Mouse (Mus musculus): ENCODE results near the gene Gcm2. TPM values are rescaled to one million over a fixed set of nuclear protein-coding genes. Genes with fewer than 3 reads are reported as not detected.

Gene Gcm2
- not detected for total RNA-seq (2021)
- long read RNA-seq, experiment 1, result 0 reads
- long read RNA-seq, experiment 2, result 0 reads

GRCm38 (mm10) chr13:41110935-41111334 lies at the start of gene Gcm2:
Gcm2 (minus strand) TSS chr13:41111035.
- no peak for DNase-seq (ENCODE audit: low spot score in 2 of 2)

- DNase-seq (ENCODE audit: low spot score in 2 of 2), result no peak
These were observed 47.6 kb upstream of the Gcm2 start for GRCm38 (mm10) chr13:41158426-41158825.

GRCm38 (mm10) chr13:41153146-41153545 lies 42.3 kb upstream of the Gcm2 start:
- no peak for DNase-seq (ENCODE audit: low spot score in 2 of 2)

DNA sequence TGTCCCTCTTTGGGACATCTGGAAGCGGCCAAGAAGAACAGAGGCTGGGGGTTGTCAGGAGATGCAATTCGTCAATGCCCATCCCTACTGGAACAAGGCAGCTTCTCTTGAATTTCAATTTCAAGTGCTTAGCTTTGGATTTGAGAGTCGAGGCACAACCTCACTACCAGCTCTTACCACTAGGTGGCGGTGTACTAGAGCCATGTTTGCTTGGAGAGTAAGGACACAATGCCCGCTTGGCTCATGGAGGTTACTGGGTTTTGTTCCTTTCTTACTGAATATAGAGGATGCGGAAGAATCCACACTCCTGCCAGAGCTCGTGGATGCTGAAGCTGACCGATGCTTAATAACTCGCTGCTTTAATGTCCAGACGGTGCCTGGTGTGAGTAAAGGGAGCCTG lies 35.4 kb upstream of the Gcm2 start:
- peak; percentile 49 to 67 for DNase-seq (ENCODE audit: low spot score in 2 of 2)

DNA sequence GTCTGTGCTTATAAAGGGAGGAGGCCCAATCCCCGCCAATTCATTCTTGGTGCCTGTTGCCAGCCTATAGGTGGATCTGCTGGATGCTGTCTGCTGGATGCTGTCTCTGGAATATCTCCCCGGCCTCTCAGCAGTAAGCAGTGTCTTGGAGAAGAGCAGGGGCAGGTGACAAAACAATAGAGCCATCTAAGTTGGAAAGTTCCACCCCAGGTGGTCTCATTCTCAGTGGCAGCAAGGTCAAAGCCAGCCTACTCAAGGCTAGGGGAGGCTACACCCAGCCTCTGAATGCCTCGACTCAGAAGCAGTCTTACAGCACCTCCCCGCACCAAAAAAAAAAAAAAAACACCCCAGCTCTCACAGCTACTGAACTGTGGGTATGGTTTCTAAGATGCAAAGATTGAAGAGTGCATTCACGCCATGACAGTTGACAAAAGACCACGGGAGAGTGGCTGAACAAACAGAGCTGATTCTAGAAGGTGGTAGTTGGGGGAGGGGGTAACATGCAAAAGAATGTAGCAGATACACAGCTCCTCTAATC lies 34.7 kb upstream of the Gcm2 start:
- DNase-seq (ENCODE audit: low spot score in 2 of 2), result no peak

DNA sequence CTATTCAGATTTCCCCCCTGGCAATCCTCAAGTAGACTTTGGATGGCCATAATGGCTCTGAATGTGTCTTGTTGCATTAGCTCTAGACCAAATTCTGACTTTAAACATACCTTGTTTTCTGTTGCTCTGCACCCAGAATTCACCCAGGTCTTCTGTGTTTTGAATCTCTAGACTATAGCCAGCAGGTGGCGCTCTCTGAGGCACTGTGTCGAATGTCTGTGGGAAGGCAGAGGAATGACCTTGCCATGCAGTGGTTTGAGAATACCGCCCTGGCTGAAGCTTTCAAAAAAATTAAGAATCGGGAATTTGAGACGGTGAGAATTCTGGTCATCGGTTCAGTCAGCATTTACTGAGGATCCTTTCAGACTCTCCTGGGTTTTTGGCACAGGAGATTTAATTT lies 24.1 kb upstream of the Gcm2 start:
- peak; percentile 62 to 66 for DNase-seq (ENCODE audit: low spot score in 2 of 2)

GRCm38 (mm10) chr13:41129061-41129460 lies 18.2 kb upstream of the Gcm2 start:
- DNase-seq (ENCODE audit: low spot score in 2 of 2), result no peak

GRCm38 (mm10) chr13:41128326-41128725 lies 17.5 kb upstream of the Gcm2 start:
- no peak for DNase-seq (ENCODE audit: low spot score in 2 of 2)

- DNase-seq (ENCODE audit: low spot score in 2 of 2), result no peak
These were observed 12.9 kb upstream of the Gcm2 start for GRCm38 (mm10) chr13:41123666-41124225.

GRCm38 (mm10) chr13:41119152-41119945 lies 8.5 kb upstream of the Gcm2 start:
- DNase-seq (ENCODE audit: low spot score in 2 of 2), result no peak

DNA sequence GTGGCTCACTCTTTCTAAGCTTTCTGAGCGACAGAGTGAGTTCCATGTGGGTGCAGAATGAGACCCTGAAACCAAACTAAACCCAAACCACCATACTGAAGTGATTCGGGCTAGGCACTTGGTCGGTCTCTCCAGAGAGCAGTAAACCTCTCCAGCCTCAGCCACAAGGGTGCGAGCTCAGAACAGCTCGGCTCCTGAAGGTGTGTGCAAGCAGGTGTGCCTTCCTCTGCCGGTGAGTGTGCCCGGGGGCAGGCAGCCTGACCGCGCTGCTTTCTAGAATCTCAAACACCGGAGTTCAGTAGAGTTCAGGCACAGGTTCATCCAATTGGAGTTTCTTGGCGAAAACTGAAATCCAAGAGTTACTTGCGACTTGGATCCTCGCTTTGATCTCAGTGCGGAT lies 3.1 kb upstream of the Gcm2 start, which contains the start of gene Sycp2l:
Sycp2l (plus strand) TSS at position 368 of the 400 bp plus-strand sequence.
- DNase-seq (ENCODE audit: low spot score in 2 of 2), result no peak

- DNase-seq (ENCODE audit: low spot score in 2 of 2), result no peak
These were observed 5.3 kb downstream of the Gcm2 start for GRCm38 (mm10) chr13:41105541-41105940.

GRCm38 (mm10) chr13:41103841-41104525 lies 6.9 kb downstream of the Gcm2 start:
- no peak for DNase-seq (ENCODE audit: low spot score in 2 of 2)

GRCm38 (mm10) chr13:41100031-41100430 lies 10.8 kb downstream of the Gcm2 start:
- DNase-seq (ENCODE audit: low spot score in 2 of 2), result no peak

DNA sequence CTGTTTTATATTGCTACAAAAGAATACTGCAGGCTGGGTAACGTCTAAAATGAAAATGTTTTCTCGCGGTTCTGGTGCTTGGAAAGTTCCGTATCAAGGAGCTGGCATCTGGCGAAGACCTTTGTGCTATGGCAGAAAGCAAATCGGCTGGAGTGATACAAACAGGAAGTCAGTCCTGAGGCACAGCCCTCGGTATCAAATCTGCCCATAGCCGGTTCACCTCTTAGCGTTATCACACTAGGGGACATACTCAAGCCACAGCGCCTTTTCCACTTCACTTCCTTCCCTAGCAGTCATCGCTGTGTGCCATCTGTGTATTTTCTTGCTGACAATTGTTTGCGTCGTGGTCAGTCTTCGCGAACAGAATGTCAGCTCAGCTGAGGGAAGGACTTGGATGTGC lies 12.5 kb downstream of the Gcm2 start:
- no peak for DNase-seq (ENCODE audit: low spot score in 2 of 2)

- DNase-seq (ENCODE audit: low spot score in 2 of 2), result no peak
These were observed 13.3 kb downstream of the Gcm2 start for GRCm38 (mm10) chr13:41097324-41098058.

GRCm38 (mm10) chr13:41094160-41094559 lies 16.7 kb downstream of the Gcm2 start:
- DNase-seq (ENCODE audit: low spot score in 2 of 2), result no peak

DNA sequence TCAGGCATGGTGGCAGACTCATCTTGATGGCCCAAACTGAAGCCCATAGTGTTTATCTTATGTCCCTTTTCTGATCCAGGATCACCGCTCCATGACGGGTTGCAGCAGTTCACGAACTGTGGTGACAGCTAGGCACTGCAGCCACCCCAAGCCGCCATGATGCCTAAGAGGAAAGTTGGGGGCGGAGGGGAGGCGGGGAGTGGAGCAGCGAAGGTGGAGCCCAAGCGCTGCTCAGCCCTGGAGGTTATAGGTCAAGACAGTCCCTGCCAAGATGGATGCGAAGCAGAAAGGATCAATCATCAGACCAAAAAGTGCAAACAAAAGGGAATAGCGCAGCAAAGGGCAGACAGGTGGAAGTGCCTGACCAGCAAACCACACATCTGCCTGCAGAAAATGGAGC lies 19.6 kb downstream of the Gcm2 start:
- DNase-seq (ENCODE audit: low spot score in 2 of 2), result no peak

GRCm38 (mm10) chr13:41088746-41089145 lies 22.1 kb downstream of the Gcm2 start:
- no peak for DNase-seq (ENCODE audit: low spot score in 2 of 2)

DNA sequence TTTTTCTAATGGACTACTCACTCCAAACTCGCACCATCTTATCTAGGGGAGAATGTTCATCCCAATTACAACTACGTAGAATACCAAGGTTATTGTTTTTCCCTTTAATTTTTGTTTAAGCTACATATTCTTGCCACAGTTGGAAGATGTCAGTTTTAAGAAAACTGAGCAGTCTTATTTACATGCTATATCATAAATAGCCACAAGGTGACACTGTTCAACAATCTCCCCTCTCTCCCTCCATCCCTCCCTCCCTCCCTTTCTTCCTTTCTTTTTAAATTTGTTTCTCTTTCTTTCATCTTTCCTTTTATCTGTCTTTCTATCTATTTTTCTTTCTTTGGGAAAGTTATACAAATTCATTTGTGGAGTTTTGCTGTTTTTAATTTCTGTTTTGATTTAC lies 25.7 kb downstream of the Gcm2 start:
- DNase-seq (ENCODE audit: low spot score in 2 of 2), result no peak

GRCm38 (mm10) chr13:41084521-41084920 lies 26.3 kb downstream of the Gcm2 start:
- DNase-seq (ENCODE audit: low spot score in 2 of 2), result no peak
